Mouse (Mus musculus) retina, postnatal 1 day (tissue): ENCODE measurements around the gene Ptprj.

Experiments used
- DNase-seq: peaks from one replicate; pipeline ENCODE4 v3.0.0-alpha.2; 2012

Gene Ptprj

GRCm38 (mm10) chr2:90518296-90518695, 62.2 kb downstream of the Ptprj start:
- no peak for DNase-seq

DNA sequence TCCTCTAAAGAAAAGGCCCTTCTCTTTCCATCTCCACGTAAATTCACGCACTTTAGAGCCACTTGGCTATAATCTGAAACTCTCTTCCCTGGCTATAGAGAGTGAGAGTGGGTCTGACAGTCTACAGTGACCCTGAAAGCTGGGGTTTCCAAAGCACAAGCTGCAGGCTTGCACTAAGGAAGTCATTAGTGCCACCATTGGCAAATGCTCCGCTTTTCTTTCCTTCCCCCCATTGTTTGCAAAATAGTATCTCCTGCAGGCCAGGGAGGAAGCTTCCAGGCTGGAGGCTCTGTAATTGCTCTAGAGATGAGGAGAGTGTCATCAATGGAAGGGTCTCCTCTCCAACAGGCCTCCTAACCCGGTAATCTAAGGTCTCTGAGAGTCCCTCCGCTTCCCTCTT, 65.5 kb downstream of the Ptprj start:
- no peak for DNase-seq

DNA sequence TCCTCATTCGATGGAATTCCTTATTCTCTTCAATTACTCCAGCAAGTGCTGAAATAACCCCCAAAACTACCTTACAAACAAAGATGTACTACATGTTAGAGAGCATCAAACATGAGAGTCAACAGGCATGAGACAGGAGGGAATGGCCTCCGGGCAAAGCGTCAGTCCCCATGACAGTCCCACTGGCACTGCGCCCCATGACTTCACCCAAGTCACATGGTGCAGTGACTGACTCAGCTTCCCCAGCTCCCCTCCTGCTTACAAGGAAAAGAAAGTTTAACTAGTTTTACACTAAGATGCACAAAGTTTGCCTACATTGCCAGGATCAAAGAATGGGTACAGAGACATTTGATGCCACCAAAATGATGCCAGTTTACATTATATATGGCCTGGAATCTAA, 71.2 kb downstream of the Ptprj start:
- no peak for DNase-seq

DNA sequence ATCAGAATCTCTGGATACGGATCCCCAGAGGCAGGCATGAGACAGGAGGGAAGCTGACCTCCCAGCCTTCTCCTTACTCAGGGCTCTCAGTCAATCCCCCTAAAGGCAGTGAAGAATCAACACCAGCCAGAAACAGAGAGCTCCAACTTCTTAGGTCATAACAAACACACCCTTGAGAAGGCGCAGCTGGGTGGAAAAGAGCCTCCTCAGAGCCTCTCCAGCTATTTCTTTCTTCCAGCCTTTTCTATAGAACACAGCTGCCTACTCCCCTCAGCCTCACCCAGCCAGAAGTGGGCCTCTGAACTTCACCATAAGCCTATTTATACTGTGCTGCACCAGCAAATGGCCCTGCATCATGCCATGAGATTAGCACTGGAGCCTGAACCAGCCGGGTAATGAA, 74.3 kb downstream of the Ptprj start:
- DNase-seq, result peak; percentile 26

GRCm38 (mm10) chr2:90504731-90505171, 75.7 kb downstream of the Ptprj start:
- DNase-seq, result no peak

GRCm38 (mm10) chr2:90503182-90503833, 77.1 kb downstream of the Ptprj start:
- DNase-seq, result no peak

GRCm38 (mm10) chr2:90502738-90503137, 77.7 kb downstream of the Ptprj start:
- no peak for DNase-seq

DNA sequence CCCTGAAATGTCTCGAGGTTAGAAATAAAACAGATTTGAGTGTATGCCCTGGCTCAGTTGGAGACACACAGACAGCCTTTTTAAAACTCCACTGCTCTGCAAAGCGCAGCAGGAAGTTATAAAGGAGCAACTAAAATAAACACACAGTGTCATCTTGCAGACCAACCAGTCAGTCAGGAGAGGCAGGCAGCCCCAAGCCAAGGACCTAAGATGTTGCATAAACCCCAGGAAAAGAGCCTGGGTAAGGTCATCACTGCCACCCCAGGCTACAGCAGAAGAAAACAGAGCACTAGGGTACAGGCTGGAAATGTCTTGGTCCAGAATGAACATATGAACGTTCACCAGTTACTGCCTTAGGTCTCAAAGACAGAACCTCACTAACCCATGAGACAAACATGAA, 78.7 kb downstream of the Ptprj start:
- DNase-seq, result no peak

- DNase-seq, result no peak
Measured at GRCm38 (mm10) chr2:90500892-90501291, 79.6 kb downstream of the Ptprj start.

DNA sequence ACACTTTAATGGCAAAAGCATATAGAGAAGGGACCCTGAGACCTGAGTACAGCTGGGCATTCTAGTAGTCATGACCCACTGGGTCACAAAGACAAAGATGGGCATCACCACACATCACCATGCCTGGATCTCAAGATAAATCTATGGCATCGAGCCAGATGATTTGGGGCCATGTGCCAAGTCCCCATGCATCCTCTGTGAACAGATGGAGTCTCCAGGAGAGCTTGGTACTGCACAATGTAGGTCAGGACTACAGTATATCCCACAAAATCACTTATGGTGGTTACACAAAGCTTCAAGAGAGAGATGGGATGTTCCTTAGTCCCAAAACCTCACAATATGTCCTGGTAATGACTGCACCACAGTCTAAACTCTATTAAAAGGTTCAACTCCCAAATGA, 81.4 kb downstream of the Ptprj start:
- DNase-seq, result peak; percentile 70

- no peak for DNase-seq
Measured at GRCm38 (mm10) chr2:90497551-90497950, 82.9 kb downstream of the Ptprj start.

GRCm38 (mm10) chr2:90496680-90497074, 83.8 kb downstream of the Ptprj start:
- DNase-seq, result no peak

DNA sequence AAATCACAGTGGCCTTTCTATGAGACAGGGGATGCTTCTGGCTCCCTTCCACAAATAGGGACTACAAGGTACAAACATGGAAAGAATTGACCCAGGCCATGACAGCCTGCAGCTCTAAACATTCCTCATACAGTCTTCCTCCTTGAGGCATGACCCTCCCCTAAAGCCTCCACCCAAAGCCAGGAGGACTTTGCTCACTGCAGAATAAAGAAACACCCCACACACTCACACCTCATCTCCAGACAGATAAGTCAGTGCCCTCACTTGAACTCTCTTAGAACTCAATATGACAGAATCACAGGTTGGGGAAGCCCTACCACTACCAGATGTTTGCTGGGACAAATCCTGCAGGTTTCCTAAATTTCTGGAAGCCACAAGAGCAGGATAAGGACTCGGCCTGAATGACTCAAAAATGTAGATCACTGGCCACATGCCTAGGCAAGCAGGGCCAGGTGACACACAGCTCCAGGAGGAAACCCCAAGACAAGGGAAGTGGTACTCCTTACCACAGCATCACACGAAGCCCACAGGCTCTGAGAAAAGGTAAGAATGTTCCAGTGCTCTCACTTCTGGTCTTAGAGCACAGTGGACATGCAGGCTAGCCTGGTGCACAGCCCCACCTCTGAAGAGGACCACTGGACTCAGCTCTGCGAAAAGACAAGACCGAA, 84.3 kb downstream of the Ptprj start:
- no peak for DNase-seq

- DNase-seq, result peak; percentile 78
Measured at GRCm38 (mm10) chr2:90490279-90491046, 90.0 kb downstream of the Ptprj start.

DNA sequence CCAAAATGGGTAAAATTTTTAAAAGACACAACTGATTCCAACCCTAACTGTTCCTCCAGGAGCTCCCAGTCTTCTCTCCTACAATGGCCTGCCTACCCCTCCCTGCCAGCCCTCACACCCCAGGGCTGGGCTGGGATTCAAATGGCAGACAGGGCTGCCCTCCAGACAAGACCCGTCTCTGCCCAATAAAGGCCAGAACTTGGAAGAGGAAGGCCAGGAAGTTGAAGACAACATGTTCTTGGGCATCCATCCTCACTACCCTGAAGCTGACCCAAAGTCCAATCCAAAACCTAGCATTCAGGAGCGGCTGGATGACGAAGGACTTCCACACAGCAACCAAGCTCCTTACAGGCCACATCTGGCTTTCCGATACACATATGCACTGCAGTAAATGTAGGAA, 90.6 kb downstream of the Ptprj start:
- DNase-seq, result no peak

- DNase-seq, result no peak
Measured at GRCm38 (mm10) chr2:90488690-90489590, 91.5 kb downstream of the Ptprj start.

GRCm38 (mm10) chr2:90487471-90488238, 92.8 kb downstream of the Ptprj start:
- no peak for DNase-seq

DNA sequence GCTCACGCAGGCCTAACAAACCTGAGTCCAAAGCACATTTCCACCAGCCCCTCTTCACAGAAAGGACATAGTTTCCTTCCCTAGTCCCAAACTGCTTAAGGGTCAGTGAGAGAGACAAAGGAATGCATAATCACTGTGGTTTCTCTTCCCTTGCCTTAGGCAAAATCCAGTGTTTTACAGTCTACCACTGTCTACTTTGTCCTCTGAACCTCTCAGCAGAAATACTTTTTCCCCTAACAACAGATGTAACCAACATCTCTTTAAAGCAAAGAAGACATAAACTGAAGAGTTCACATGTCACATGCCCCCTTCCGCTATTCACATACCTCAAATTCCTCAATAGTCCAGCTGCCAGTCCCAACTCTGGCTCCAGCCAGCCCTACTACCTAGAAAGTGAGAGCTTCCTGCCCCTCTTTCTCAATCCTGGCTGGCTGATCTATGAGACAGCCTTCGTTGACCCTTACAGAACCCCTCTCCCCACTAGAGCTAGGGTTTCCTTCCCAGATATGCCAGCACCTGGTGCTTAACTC, 94.2 kb downstream of the Ptprj start:
- no peak for DNase-seq

GRCm38 (mm10) chr2:90481505-90481904, 98.9 kb downstream of the Ptprj start:
- DNase-seq, result no peak

- DNase-seq, result no peak
Measured at GRCm38 (mm10) chr2:90480747-90481308, 99.6 kb downstream of the Ptprj start.

DNA sequence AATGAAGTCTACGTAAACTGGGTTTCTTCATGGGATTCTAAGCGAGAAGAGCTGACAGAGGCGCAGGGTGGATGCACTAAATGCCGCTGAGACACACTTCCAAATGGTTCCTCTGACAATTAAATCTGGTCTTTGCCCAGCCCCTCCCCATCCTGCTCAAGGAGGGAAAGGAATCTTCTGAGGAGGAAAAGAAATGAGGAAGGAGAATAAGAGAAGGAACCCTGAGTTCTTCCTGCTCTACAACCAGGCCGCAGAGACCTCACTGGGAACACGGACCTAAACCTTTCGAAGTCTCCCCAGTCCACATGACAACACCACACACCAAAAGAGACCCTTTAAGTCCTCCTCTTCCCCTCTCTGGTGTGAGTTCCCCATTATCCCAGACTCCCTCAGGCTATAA, 101.9 kb downstream of the Ptprj start:
- no peak for DNase-seq

DNA sequence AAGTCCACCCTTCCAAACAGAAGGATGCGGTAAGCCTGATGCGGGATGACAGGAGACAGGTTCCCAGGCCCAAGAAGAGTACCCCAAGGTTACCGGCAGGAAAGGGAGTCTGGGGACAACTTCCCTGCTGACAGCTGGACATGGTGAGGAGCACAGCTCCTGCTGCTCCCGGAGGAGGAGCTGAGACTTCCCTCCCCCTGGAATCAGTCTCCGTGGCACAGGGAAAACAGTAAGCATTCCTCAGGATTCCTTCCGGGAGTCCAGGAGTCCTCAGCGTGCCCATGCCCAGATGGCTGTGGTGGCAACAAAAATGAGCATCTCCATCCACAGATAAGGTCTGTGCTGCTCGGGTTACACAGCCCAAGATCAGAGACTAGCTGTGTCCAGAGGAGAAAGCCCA, 102.8 kb downstream of the Ptprj start:
- no peak for DNase-seq
